Mouse (Mus musculus) A20 (cell line): ENCODE data around the gene Spire2.
A peak's percentile ranks its signal among the peaks of the same experiment; 100 is the strongest.

ENCODE experiments used
- DNase-seq: peaks from one replicate; pipeline ENCODE4 v3.0.0-alpha.2; 2011; ENCODE audit warnings: low read depth, low spot score

Spire2 gene

GRCm38 (mm10) chr8:123415967-123416943 lies 83.7 kb downstream of the Spire2 start:
- DNase-seq: peak; percentile 71

- DNase-seq: no peak
These were observed 84.5 kb downstream of the Spire2 start for GRCm38 (mm10) chr8:123416944-123417555.
